Mouse (Mus musculus): ENCODE results near the gene Lpcat2. TPM values are rescaled to one million over a fixed set of nuclear protein-coding genes. Genes with fewer than 3 reads are reported as not detected.
"Not testable (repeated sequence)": the region's sequence is repeated elsewhere in the genome, so short reads cannot be mapped to it uniquely, and the experiment has no call there.

Gene Lpcat2
- total RNA-seq, 2 experiments from 2014 or later, result 1.6 to 1.9 TPM

GRCm38 (mm10) chr8:92851381-92851780 is 3.8 kb upstream of the Lpcat2 start:
- no peak for DNase-seq
- intact Hi-C loops (cut with DNase I), result no loop called here

DNA sequence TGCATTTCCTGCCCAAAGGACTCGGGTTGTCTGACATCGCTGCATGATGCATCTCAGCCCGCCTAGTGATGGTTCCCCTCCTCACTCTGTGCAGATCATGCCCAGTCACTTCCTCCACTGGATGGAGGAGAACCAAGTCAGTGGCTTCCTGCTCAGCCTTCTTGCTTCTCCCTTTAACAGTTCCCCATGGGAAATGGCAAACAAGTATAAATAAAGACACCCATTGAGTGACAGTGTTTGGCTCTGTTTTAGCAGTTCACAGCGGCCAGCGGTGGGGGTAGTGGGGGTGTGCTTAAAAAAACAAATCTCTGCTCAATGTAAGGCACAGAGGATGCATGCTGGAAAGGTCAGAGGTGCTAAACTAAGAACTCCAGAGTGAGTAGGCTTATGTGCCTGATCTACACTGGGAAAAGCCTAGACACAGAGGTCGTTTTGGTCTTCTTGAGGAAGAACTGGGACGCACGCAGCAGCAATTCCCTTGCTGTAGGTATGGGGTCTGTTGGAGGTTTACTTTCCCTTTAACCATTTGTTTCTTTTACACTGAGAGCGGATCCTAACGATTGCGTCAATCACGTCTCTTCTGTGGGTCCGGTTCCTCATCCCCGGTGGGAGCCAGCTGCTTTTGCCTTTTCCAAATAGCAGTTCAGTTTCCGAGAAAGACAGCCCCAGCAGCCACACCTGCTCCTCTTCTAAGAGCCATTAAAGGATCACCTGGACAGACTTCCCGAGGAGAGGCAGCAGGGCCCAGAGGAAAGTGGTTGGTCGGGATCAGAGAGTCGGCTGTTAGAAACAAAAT is 1.8 kb upstream of the Lpcat2 start:
- intact Hi-C loops (cut with DNase I), result no loop called here

GRCm38 (mm10) chr8:92854673-92855072 is 466 bp upstream of the Lpcat2 start:
- intact Hi-C loops (cut with DNase I), result no loop called here
- no peak for DNase-seq

More for the DNA sequence above, 1.8 kb upstream of the Lpcat2 start:
- DNase-seq, result peak in 1 of 2 experiments; percentile 13

DNA sequence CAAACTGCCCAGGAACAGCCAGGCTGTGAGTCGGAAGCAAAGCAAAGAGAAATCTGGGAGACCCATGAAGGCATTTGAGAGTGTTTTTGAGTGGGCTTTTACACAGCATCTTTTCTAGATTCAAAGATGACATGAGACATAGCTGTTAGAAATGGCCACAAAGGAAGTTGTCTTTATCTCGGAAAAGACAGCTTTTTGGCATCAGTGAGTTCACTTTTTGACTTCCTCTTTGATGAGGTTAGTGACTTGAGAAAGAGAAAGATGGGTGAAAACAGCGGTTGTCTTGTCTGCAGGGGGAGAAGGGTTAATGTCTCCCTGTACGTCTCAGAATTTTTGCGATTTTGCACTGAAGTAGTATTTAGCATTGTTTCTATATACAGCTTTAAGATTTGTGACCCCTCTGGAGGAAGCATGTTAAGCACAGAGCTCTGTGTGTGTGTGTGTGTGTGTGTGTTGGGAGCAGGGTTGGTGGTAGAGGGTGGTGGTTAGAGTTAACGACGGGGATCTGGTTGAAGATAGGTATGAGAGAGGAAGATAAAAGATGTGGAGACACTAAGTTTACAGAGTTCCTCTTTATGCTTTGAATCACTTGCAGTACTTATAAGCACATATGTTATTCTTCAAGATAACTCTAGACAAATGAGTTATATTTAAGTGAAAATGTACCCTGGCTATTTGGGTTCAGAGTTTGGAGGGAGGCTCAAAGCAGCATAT is 1.3 kb downstream of the Lpcat2 start:
- no peak for DNase-seq
- intact Hi-C loops (cut with DNase I), result no loop called here

- intact Hi-C loops (cut with DNase I), result no loop called here
- DNase-seq, result no peak
These were observed 3.5 kb downstream of the Lpcat2 start for GRCm38 (mm10) chr8:92858475-92859182.

GRCm38 (mm10) chr8:92861977-92862376 is 6.8 kb downstream of the Lpcat2 start:
- intact Hi-C loops (cut with DNase I), result no loop called here
- DNase-seq, result no peak

DNA sequence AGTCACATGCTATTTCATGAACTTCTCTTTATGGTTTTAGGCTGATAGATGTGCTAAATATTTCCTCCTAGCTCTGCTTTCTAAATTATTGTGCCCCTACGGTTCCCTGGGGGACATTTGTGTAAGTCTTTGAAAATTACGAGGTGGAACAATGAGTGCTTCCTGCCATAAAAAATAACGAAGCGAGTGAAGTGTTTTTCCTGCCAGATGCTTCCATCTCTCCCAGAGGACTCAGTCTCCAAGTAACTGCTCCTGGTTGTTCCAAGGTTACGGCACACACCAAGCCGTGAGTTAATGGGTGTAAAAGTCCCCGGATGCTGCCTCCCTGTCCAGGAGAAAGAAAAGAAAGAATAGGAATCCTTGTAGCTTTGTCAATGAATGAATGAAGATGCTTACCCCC is 15.1 kb downstream of the Lpcat2 start:
- no peak for DNase-seq
- intact Hi-C loops (cut with DNase I), result no loop called here

DNA sequence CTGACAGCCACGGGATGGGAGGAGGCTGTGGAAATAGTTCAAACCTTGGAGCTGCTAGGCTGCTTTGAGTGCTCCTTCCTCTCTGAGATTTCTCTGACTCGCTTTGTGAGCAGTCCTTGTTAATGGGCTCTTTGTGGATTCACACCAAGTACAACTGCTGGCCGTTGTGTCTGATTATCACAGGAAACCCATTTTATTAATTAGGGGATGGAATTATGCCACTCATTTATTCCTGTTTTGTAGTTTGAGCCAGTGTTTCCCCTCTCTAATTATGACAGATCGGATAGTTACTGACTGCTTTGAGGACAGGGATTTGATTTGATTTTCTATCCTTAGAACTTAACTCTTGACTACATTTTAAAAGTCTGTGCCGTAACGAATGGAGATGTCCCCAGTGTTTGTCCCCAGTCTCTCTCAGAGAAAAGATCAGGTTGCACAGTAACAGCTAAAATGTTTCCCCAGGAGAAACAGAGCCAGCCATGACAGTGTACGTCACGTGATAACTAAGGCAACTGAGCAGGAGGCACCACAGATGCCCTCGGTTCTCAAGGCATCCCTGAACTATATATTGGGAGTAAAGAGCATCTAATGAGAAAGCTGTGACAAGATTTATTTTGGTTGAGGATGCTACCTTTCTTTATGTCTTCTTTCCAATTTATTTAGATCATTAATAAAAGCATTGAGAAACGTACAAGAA is 17.1 kb downstream of the Lpcat2 start:
- intact Hi-C loops (cut with DNase I), result no loop called here
- no peak for DNase-seq

- DNase-seq, result no peak
These were observed 20.7 kb downstream of the Lpcat2 start for GRCm38 (mm10) chr8:92875795-92876194.

GRCm38 (mm10) chr8:92881247-92881646 is 26.1 kb downstream of the Lpcat2 start:
- intact Hi-C loops (cut with DNase I), result no loop called here
- DNase-seq, result no peak

More at GRCm38 (mm10) chr8:92875795-92876194, 20.7 kb downstream of the Lpcat2 start:
- intact Hi-C loops (cut with DNase I), result no loop called here

DNA sequence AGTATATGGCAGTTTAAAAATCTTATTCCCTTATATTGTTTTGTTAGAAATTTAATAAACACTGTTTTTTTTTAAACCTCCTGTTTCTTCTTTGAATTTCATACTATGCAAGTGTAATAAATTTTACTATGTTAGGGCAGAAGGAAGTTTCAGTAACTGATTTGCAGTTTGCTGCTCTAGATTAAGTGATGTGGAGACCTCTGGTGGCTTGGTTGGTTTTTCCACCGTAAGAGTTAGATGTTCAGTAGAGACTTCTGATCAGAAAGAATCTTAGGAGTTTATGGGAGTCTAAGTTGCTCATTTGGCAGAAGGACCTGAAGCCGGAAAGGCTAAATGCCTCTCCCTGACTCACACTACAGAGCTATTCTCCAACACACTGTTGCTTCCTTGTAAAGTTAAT is 28.6 kb downstream of the Lpcat2 start:
- intact Hi-C loops (cut with DNase I), result loop anchor here (1.0 kb wide), 2 partner anchors 65 to 115 kb away; no protein-coding TSS in a partner anchor
- DNase-seq, result peak; percentile 19 to 42

GRCm38 (mm10) chr8:92892216-92892615 is 37.1 kb downstream of the Lpcat2 start:
- DNase-seq; intact Hi-C loops (cut with DNase I): not testable (repeated sequence)

GRCm38 (mm10) chr8:92893870-92894269 is 38.7 kb downstream of the Lpcat2 start:
- intact Hi-C loops (cut with DNase I), result no loop called here
- no peak for DNase-seq

GRCm38 (mm10) chr8:92895053-92895452 is 39.9 kb downstream of the Lpcat2 start:
- no peak for DNase-seq
- intact Hi-C loops (cut with DNase I), result no loop called here

- no peak for DNase-seq
- intact Hi-C loops (cut with DNase I), result no loop called here
These were observed 40.9 kb downstream of the Lpcat2 start for GRCm38 (mm10) chr8:92896056-92896455.

DNA sequence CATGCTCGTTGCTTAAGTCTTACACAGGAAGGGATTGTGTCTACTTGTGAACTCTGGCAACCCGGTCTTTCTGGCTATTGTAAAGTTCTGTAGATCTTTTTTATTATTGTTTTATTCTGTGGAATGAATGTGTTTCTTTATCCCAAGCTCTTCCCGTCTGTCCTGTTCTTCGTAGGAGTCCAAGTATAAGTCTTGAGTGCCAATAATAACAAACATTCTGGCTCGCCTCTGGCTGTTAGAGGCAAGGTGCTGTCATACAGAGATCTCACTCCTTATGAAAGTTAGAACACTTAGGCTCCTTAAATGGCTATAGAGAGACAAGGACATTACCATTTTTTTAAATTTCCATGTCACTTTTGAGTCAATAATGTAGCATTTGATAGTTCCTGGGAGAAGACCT is 41.5 kb downstream of the Lpcat2 start:
- intact Hi-C loops (cut with DNase I), result no loop called here
- DNase-seq, result peak in 1 of 2 experiments; percentile 27

DNA sequence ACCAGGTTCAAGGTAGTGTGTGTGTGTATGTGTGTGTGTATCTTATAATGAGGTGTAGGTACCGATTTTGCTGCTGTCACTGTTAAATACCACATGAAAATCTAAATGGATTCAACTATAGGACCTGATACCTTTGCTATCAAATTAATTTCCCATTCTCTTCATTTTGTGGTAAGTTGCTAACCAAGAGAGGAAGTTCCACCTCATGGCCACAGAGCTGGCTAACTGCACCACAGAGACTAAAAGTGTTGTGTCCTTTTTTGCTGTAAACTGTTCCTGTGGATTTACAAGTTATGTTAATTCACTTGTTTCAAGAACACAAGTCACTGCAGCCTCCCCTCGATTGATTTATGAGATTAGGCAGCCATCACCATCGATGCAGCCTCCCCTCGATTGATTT is 42.7 kb downstream of the Lpcat2 start:
- intact Hi-C loops (cut with DNase I), result no loop called here
- no peak for DNase-seq

GRCm38 (mm10) chr8:92899590-92899989 is 44.5 kb downstream of the Lpcat2 start:
- no peak for DNase-seq
- intact Hi-C loops (cut with DNase I), result no loop called here

DNA sequence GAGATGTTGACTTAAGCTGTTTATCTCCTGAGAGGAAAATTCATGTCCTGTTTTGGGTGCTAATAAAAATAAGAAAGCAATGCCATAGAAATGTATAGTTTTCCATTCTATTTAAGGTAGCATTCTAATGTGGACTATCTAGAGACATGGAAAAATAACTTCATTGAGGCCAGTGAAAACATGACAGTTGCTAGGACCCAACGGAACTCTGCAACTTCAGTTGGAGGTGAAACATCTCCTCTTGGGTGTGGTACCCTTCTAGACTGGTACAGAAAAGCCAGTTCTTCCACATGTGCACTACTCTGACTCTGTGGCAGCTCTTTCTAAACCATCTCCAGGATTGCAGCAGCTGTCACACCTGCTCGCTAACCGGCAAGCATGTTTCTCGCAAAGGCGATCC is 46.0 kb downstream of the Lpcat2 start, which contains the start of gene Capns2:
TSS of gene Capns2 (plus strand) at position 301 of the 400 bp plus-strand sequence.
- intact Hi-C loops (cut with DNase I), result no loop called here

DNA sequence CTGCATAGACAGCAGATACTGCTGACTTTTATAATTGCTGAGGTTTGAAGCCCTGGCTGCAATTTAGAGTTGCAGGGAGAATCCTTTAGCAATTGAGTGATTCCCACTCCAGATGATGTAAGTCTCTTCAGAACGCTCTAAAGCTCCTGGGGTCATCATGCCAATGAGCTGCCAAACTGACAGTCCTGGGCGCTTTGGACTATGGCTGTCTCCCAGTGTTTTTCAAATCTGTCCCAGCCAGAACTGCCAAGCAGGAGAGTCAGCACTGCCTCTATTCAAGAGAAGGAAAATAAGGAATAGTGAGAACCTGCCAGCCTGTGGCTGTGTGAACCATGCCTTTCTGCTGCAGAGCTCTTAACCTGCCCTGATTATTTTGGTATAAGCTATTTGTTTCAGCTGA is 47.8 kb downstream of the Lpcat2 start:
- intact Hi-C loops (cut with DNase I), result no loop called here
- DNase-seq, result peak in 1 of 2 experiments; percentile 14

More for the DNA sequence above, 46.0 kb downstream of the Lpcat2 start, which contains the start of gene Capns2:
- no peak for DNase-seq

Measured in heart, postnatal 14 days (tissue).